Mouse (Mus musculus): ENCODE results near the gene Sdr9c7.
"Not testable (repeated sequence)": the region's sequence is repeated elsewhere in the genome, so short reads cannot be mapped to it uniquely, and the experiment has no call there.

GRCm38 (mm10) chr10:127917183-127917582 lies 18.9 kb downstream of the Sdr9c7 start:
- not testable (repeated sequence) for TF ChIP-seq CTCF (IDR thresholded peaks at IDR 0.05; ENCODE audit: low read depth); EP300 (optimal IDR thresholded peaks at IDR 0.05)

All from stomach, postnatal 0 days (tissue).